Comparison of ENCODE assay signal across 17 mouse cellular contexts in genomic region chr5:72104274-72104921, GRCm38 (mm10).
A peak's percentile ranks its signal among the peaks of the same experiment; 100 is the strongest.
DNase-seq lines count a peak whose midpoint lies in the region; ATAC-seq and TF ChIP-seq lines count a peak whose summit lies in the region.
"Had no signal": no experiment of that assay in that cellular context is flagged by ENCODE, and none has a peak within 500 bp of the region (broad histone marks: within the 10 kb centered on the region; RNA-seq: fewer than 3 reads in every experiment).

No protein-coding gene starts in this region.

- no peaks in the 10 kb centered on the region for H3K27me3 ChIP-seq in hindbrain, embryonic 11.5 days (ENCODE audit: control insufficient read depth, insufficient read depth, low read length)
- H3K27me3 ChIP-seq in hindbrain, embryonic 10.5 days (ENCODE audit: insufficient read depth, poor library complexity, severe bottlenecking) = no peaks in the 10 kb centered on the region
- no peaks in the 10 kb centered on the region for H3K27me3 ChIP-seq in hindbrain, embryonic 15.5 days
- H3K27me3 ChIP-seq: liver, embryonic 12.5 days; lung, embryonic 15.5 days had no signal

- H3K36me3 ChIP-seq in hindbrain, embryonic 11.5 days (ENCODE audit: control insufficient read depth, insufficient read depth, low read length) = no peaks in the 10 kb centered on the region
- H3K36me3 ChIP-seq in hindbrain, embryonic 10.5 days = no peaks in the 10 kb centered on the region
- no peaks in the 10 kb centered on the region for H3K36me3 ChIP-seq in hindbrain, embryonic 15.5 days
- H3K36me3 ChIP-seq: liver, embryonic 12.5 days; lung, embryonic 15.5 days had no signal

- H3K4me2 ChIP-seq in hindbrain, embryonic 11.5 days (replicated peaks; ENCODE audit: low read depth, low read length) = no peak overlapping the region
- no peak overlapping the region for H3K4me2 ChIP-seq in hindbrain, embryonic 15.5 days
- H3K4me2 ChIP-seq: liver, embryonic 12.5 days; lung, embryonic 15.5 days had no signal

- no peak overlapping the region for H3K27ac ChIP-seq in hindbrain, embryonic 11.5 days (ENCODE audit: low read depth, low read length)
- no peak overlapping the region for H3K27ac ChIP-seq in hindbrain, embryonic 10.5 days
- peak overlapping the region; percentile 17 for H3K27ac ChIP-seq in hindbrain, embryonic 15.5 days (replicated peaks)
- 0 out of 2 replicates have a peak overlapping the region, but pooled peaks have one; percentile 56 for H3K27ac ChIP-seq in olfactory bulb, adult 2 months (ENCODE audit: insufficient read depth, low read depth, low read length)
- H3K27ac ChIP-seq: liver, embryonic 12.5 days; lung, embryonic 15.5 days had no signal

- TF ChIP-seq CTCF in olfactory bulb, adult 2 months (IDR thresholded peaks at IDR 0.05; ENCODE audit: insufficient read depth, low read depth, low read length) = no peak

- no peak overlapping the region for H3K4me3 ChIP-seq in hindbrain, embryonic 11.5 days (ENCODE audit: low read depth, low read length)
- H3K4me3 ChIP-seq in hindbrain, embryonic 10.5 days = no peak overlapping the region
- H3K4me3 ChIP-seq in hindbrain, embryonic 15.5 days = no peak overlapping the region
- H3K4me3 ChIP-seq in olfactory bulb, adult 2 months (ENCODE audit: insufficient read depth, low read depth, low read length) = no peak overlapping the region
- H3K4me3 ChIP-seq: liver, embryonic 12.5 days; lung, embryonic 15.5 days; myocyte had no signal

- DNase-seq in hindbrain, embryonic 11.5 days (ENCODE audit: low spot score) = peak; percentile 21
- no peak for DNase-seq in hindbrain, embryonic 10.5 days (ENCODE audit: low spot score)
- peak; percentile 9 for DNase-seq in R1 (ENCODE audit: low read depth, low spot score)
- no peak for DNase-seq in gastrocnemius, postnatal 4 days (ENCODE audit: low spot score in 2 of 2)
- DNase-seq: cerebellum, postnatal 25 days; gastrocnemius, postnatal 10 days; heart, postnatal 10 days; kidney, postnatal 36 days; left cerebral cortex, postnatal 4 days; right cerebral cortex, postnatal 4 days had no signal

- no peaks in the 10 kb centered on the region for H3K9me3 ChIP-seq in hindbrain, embryonic 11.5 days (ENCODE audit: control insufficient read depth, low read length)
- no peaks in the 10 kb centered on the region for H3K9me3 ChIP-seq in hindbrain, embryonic 10.5 days
- no peaks in the 10 kb centered on the region for H3K9me3 ChIP-seq in hindbrain, embryonic 15.5 days
- H3K9me3 ChIP-seq: liver, embryonic 12.5 days; lung, embryonic 15.5 days had no signal

- no peaks in the 10 kb centered on the region for H3K4me1 ChIP-seq in hindbrain, embryonic 11.5 days (replicated peaks; ENCODE audit: control insufficient read depth, insufficient read depth, low read length)
- H3K4me1 ChIP-seq in hindbrain, embryonic 10.5 days (replicated peaks) = no peaks in the 10 kb centered on the region; the same call in 1 of the 2 replicates
- H3K4me1 ChIP-seq in hindbrain, embryonic 15.5 days (replicated peaks) = peaks cover 5% of the 10 kb centered on the region; the same call in 1 of the 2 replicates
- no peaks in the 10 kb centered on the region; the same call in 1 of the 2 replicates for H3K4me1 ChIP-seq in olfactory bulb, adult 2 months (ENCODE audit: control insufficient read depth, insufficient read depth, low read length)
- H3K4me1 ChIP-seq: liver, embryonic 12.5 days; lung, embryonic 15.5 days had no signal

- 46% methylated on average over 7 of the region's 7 CpGs for WGBS in hindbrain, embryonic 11.5 days
- 63% methylated on average over 7 of the region's 7 CpGs for WGBS in hindbrain, embryonic 10.5 days
- WGBS in hindbrain, embryonic 15.5 days = 24% methylated on average over 7 of the region's 7 CpGs
- WGBS in olfactory bulb, adult 2 months = 21% methylated on average over 7 of the region's 7 CpGs

- no peak overlapping the region for H3K9ac ChIP-seq in hindbrain, embryonic 11.5 days (ENCODE audit: low read depth, low read length)
- no peak overlapping the region for H3K9ac ChIP-seq in hindbrain, embryonic 15.5 days
- H3K9ac ChIP-seq: liver, embryonic 12.5 days; lung, embryonic 15.5 days had no signal

- TF ChIP-seq POLR2A in olfactory bulb, adult 2 months (IDR thresholded peaks at IDR 0.05; ENCODE audit: insufficient read depth, low read depth, low read length) = no peak

- 0 out of 2 replicates have a peak, but pooled peaks have one; percentile 30 for ATAC-seq in hindbrain, embryonic 11.5 days (ENCODE audit: low FRiP score)
- peak; percentile 59 for ATAC-seq in hindbrain, embryonic 15.5 days (ENCODE audit: low FRiP score, low read depth)
- no peak for ATAC-seq in megakaryocyte, adult 5-6 weeks (ENCODE audit: poor library complexity, severe bottlenecking)
- ATAC-seq: intestine, embryonic 16.5 days; liver, embryonic 12.5 days had no signal

Comparison
In these comparisons a context has a peak if more than half of its experiments do, and no peak if none do; other contexts are left out.
1. DNase-seq: peak in hindbrain, embryonic 11.5 days (single experiment) and R1 (single experiment); none in hindbrain, embryonic 10.5 days (single experiment) and gastrocnemius, postnatal 4 days (0 of 2).
2. H3K27ac ChIP-seq: peak in hindbrain, embryonic 15.5 days (single experiment) and olfactory bulb, adult 2 months (single experiment); none in hindbrain, embryonic 11.5 days (single experiment) and hindbrain, embryonic 10.5 days (single experiment).